Mouse (Mus musculus) kidney, embryonic 16.5 days (tissue): Measurements from ENCODE around the gene Atg4c. TPM values are rescaled to one million over a fixed set of nuclear protein-coding genes. Genes with fewer than 3 reads are reported as not detected.

ENCODE experiments used
- ATAC-seq: fragments of 200-750 bp; cut with Nextera tagmentation; 2 replicates; pipeline ENCODE4 v1.8.0; 2017; ENCODE audit warnings: moderate TSS enrichment; ENCODE audit not compliant: low FRiP score, low TSS enrichment
- H3K27ac ChIP-seq: fragments of 300-500 bp; sonication (generic); 2 replicates; pipeline ENCODE4 v1.5.1; 2014; ENCODE audit warnings: low read length
- H3K27me3 ChIP-seq: fragments of 300-500 bp; sonication (generic); 2 replicates; pipeline ENCODE4 v1.6.1; 2014; ENCODE audit warnings: low read length, control low read depth, mixed read lengths; ENCODE audit not compliant: insufficient read depth
- H3K36me3 ChIP-seq: fragments of 300-500 bp; sonication (generic); 2 replicates; pipeline ENCODE4 v1.6.1; 2014; ENCODE audit warnings: low read length, control low read depth, mixed read lengths; ENCODE audit not compliant: insufficient read depth
- H3K4me1 ChIP-seq: fragments of 300-500 bp; sonication (generic); 2 replicates; pipeline ENCODE4 v1.6.1; 2014; ENCODE audit warnings: low read length, control low read depth, mixed read lengths; ENCODE audit not compliant: insufficient read depth
- H3K4me2 ChIP-seq: fragments of 300-500 bp; sonication (generic); replicated peaks from 2 replicates; pipeline ENCODE4 v1.6.1; 2014; ENCODE audit warnings: low read depth, low read length
- H3K4me3 ChIP-seq: fragments of 300-500 bp; sonication (generic); 2 replicates; pipeline ENCODE4 v1.5.1; 2014; ENCODE audit warnings: mild to moderate bottlenecking, low read length
- H3K9ac ChIP-seq: fragments of 300-500 bp; sonication (generic); replicated peaks from 2 replicates; pipeline ENCODE4 v1.6.1; 2014; ENCODE audit warnings: low read length
- H3K9me3 ChIP-seq: fragments of 300-500 bp; sonication (generic); 2 replicates; pipeline ENCODE4 v1.6.1; 2016; ENCODE audit warnings: low read length, control low read depth
- WGBS: fragments of 180-500 bp; shearing (Covaris S2); extraction: QIAGEN DNeasy Blood & Tissue Kit; methylation state at CpG from one replicate; pipeline ENCODE4 v1.1.7; 2014; 5-methylcytosine and 5-hydroxymethylcytosine counted together
- polyA plus RNA-seq: library from polyadenylated mRNA; unstranded; fragments of >200 nt; fragmentation: Nextera tagmentation; extraction: Ambion mirVana; gene quantifications from 2 replicates; pipeline ENCODE4 v1.2.1, GENCODE M21; 2015

Atg4c gene
- polyA plus RNA-seq, 1 experiment from 2014 or later: 16.3 TPM

DNA sequence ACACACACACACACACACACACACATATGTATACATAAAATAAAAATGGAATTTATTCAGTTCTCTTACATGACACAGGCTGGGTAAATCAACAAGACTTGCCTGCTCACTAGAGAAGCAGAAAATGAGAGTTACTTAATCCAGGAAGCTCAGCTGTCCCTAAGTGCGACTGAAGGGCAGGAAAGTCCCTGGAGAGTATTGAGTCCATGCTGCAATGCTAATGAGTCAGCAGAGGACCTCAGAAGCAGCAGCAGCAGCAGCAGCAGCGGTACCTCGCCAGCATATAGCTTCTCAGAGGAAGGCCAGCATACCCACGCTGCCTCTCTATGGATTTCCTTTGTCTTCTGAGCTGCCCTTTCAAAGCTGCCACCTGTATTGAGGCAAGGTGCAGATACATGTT is 30.2 kb upstream of the Atg4c start:
- no peaks in the 10 kb centered on the region for H3K9me3 ChIP-seq
- no peaks in the 10 kb centered on the region; the same call in 1 of the 2 replicates for H3K27me3 ChIP-seq
- no peak overlapping the region for H3K27ac ChIP-seq
- 32% methylated on average over 4 of the region's 4 CpGs for WGBS
- H3K4me3 ChIP-seq: no peak overlapping the region
- peaks cover 13% of the 10 kb centered on the region for H3K4me1 ChIP-seq
- H3K4me2 ChIP-seq: no peak overlapping the region
- no peak overlapping the region for H3K9ac ChIP-seq
- no peak for ATAC-seq
- H3K36me3 ChIP-seq: no peaks in the 10 kb centered on the region

DNA sequence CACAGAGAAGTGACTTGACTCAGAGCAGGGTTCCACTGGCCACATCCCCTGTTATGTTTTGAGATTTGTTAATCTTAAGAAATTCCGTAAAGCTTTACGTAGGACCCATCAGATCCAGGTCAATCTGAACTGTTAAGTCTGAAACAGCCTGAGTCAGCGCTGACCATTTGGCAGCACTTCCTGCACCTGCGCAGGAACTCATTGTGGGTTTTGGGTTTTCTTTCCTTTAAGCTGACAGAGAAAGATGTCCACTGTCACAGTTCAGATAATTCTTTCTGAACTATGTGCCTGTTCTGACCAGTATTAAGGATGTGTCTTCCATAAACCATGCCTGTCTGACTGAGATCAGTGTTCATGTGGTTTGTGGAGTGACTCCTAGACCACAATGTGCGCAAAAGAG is 24.9 kb upstream of the Atg4c start:
- H3K27ac ChIP-seq: no peak overlapping the region
- H3K36me3 ChIP-seq: no peaks in the 10 kb centered on the region
- 95% methylated on average over 5 of the region's 5 CpGs for WGBS
- no peaks in the 10 kb centered on the region; the same call in 1 of the 2 replicates for H3K27me3 ChIP-seq
- H3K4me3 ChIP-seq: no peak overlapping the region
- H3K4me1 ChIP-seq: no peaks in the 10 kb centered on the region
- H3K4me2 ChIP-seq: no peak overlapping the region
- H3K9ac ChIP-seq: no peak overlapping the region
- no peaks in the 10 kb centered on the region for H3K9me3 ChIP-seq
- ATAC-seq: no peak

DNA sequence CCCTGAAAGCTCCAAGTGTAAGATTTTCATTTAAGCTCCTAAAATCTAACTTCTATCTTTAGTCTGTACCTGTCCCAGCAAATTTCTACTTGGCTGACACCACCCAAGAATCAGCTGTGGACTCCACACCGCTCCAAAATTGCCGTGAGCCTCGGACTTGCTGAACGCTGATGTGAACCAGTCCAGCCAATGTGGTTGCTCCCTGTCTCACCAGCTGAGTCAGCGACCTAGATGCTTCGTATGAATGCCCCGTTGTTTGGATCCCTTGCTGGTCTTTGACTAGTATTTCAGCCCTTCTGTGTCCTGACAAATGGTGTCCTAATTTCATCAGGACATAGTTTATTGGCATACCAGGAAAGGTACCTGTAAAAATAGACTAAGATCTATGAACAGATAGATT is 19.5 kb upstream of the Atg4c start:
- ATAC-seq: no peak

DNA sequence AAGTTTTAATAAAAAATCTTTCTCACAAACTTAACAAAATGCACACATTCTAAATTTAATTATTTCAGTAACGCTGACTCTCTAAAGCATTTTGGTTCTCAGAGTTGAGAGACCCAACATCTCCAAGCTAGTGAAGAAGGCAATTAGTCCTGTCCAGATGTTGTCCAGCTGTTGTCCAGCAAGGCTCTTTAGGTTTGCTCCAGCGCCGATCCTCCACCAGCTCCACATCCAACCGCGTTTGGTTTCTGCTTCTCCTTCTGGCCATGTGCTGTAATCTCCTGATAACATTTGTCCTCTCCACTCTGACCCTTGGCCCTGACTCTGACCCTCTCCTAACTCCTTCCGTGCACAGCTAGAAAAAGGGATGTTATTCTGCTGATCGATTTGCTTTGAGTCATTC is 16.9 kb upstream of the Atg4c start:
- no peaks in the 10 kb centered on the region for H3K4me1 ChIP-seq
- H3K27me3 ChIP-seq: no peaks in the 10 kb centered on the region
- WGBS: 67% methylated on average over 7 of the region's 7 CpGs
- no peak overlapping the region for H3K4me2 ChIP-seq
- no peak overlapping the region for H3K4me3 ChIP-seq
- no peaks in the 10 kb centered on the region for H3K9me3 ChIP-seq
- no peaks in the 10 kb centered on the region for H3K36me3 ChIP-seq
- no peak overlapping the region for H3K9ac ChIP-seq
- no peak for ATAC-seq
- no peak overlapping the region for H3K27ac ChIP-seq

More for the DNA sequence above, 19.5 kb upstream of the Atg4c start:
- Histone ChIP-seq H3K27ac (no peak overlapping the region), H3K9me3 (no peaks in the 10 kb centered on the region), H3K36me3 (no peaks in the 10 kb centered on the region), H3K4me3 (no peak overlapping the region), H3K9ac (no peak overlapping the region), H3K4me1 (no peaks in the 10 kb centered on the region), H3K27me3 (no peaks in the 10 kb centered on the region), H3K4me2 (no peak overlapping the region)
- WGBS: 89% methylated on average over 7 of the region's 7 CpGs

DNA sequence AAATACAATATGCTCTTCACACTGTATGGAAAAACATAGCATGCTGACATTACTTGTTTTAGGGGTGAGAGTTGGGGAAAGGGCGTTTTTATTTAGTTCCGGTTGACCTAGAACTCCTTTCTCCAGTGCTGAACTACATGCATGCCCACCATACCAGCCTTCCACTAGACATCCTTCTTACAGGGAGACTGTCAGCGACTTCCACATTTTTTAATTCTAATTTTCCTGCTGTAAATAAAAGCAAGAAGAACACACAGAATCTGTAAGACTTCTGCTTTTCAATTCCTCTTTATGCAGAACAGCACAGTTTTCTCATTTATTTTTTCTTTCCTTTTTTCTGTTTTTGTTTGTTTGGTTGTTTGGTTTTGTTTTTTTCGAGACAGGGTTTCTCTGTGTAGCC is 16.5 kb upstream of the Atg4c start:
- no peak for ATAC-seq
- H3K36me3 ChIP-seq: no peaks in the 10 kb centered on the region
- H3K9me3 ChIP-seq: no peaks in the 10 kb centered on the region
- H3K4me3 ChIP-seq: no peak overlapping the region
- WGBS: 86% methylated on average over 4 of the region's 4 CpGs
- H3K27ac ChIP-seq: no peak overlapping the region
- H3K27me3 ChIP-seq: no peaks in the 10 kb centered on the region
- no peak overlapping the region for H3K9ac ChIP-seq
- H3K4me1 ChIP-seq: no peaks in the 10 kb centered on the region
- no peak overlapping the region for H3K4me2 ChIP-seq

DNA sequence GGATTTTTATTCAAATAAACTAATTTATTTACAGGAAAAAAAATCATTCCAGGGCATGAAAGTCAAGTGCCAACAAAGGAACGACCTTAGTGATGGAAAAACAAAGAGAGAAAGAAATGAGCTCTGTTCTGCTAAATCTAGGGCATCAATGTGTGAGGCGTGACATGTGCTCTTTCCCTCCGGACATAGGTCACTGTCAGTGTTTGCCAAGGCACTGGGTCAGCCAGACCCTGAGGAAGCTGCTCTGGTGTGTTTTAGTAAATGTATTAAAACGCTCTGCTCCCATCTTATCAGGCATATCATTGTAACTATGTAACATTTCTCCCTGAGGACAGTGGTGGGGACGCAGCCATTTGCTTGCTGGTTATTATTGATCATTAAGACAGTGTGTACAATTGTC is 14.9 kb upstream of the Atg4c start:
- H3K9ac ChIP-seq: no peak overlapping the region
- no peaks in the 10 kb centered on the region for H3K4me1 ChIP-seq
- H3K27me3 ChIP-seq: no peaks in the 10 kb centered on the region
- H3K9me3 ChIP-seq: no peaks in the 10 kb centered on the region
- no peak for ATAC-seq
- 74% methylated on average over 5 of the region's 5 CpGs for WGBS
- no peak overlapping the region for H3K4me2 ChIP-seq
- no peaks in the 10 kb centered on the region for H3K36me3 ChIP-seq
- no peak overlapping the region for H3K4me3 ChIP-seq
- H3K27ac ChIP-seq: no peak overlapping the region

DNA sequence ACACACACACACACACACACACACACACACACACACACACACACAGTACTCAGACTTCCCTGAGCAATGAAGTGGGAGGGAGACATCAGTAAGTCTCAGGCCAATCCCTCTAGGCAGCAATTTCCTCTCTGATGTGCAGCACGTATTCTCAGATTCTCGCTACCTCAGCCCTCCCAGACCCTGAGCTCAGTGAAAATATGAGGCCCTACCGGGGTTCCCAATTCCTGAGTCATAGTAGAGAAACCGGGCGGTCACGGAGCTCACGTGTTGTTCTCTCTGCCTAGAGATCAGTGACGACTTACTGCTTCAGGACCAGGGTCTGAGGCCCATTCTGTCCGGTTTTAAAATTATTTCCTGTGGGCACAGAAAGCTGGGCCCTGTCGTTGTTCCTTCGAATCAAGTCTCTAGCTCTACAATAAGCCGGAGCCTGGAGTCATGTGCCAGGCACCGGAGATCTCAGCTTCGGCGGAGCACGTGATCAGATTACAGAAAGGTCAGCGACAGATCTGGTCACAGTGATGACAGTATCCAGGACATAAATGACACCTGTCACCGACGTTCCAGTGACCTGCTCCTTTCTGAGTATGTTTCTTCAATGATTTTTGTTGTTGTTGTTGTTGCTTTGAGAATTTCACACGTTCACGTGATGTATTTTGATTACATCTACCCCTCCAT is 14.2 kb upstream of the Atg4c start:
- H3K36me3 ChIP-seq: no peaks in the 10 kb centered on the region
- H3K27ac ChIP-seq: no peak overlapping the region
- ATAC-seq: no peak
- no peaks in the 10 kb centered on the region for H3K27me3 ChIP-seq
- H3K9me3 ChIP-seq: no peaks in the 10 kb centered on the region
- WGBS: 41% methylated on average over 21 of the region's 21 CpGs
- no peak overlapping the region for H3K4me3 ChIP-seq
- H3K4me1 ChIP-seq: no peaks in the 10 kb centered on the region
- H3K9ac ChIP-seq: no peak overlapping the region
- H3K4me2 ChIP-seq: 0 out of 2 replicates have a peak overlapping the region, but pooled peaks have one; percentile 21

DNA sequence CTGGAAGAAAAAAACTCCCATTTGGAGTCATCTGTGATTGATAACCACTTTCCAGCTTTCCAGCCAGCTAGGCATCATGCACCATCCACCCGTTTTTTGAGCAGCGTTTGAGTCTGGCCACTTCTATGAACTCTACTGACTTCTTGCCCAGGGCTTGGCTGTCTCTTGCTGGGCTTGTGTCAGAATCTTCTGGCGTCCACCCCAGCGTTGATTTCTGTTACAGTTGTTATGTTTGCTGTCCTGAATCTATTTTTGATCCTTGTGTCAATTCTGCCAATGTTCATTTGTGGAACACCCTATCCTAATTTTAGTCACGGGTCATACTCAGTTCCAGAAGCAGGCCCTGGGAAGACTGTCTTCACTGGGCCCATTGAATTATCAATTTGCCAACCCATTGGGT is 12.8 kb upstream of the Atg4c start:
- no peak overlapping the region for H3K27ac ChIP-seq
- no peak overlapping the region for H3K4me2 ChIP-seq
- H3K9me3 ChIP-seq: no peaks in the 10 kb centered on the region
- no peaks in the 10 kb centered on the region for H3K4me1 ChIP-seq
- no peaks in the 10 kb centered on the region for H3K36me3 ChIP-seq
- H3K4me3 ChIP-seq: no peak overlapping the region
- no peak for ATAC-seq
- H3K9ac ChIP-seq: no peak overlapping the region
- H3K27me3 ChIP-seq: no peaks in the 10 kb centered on the region
- 74% methylated on average over 5 of the region's 5 CpGs for WGBS

DNA sequence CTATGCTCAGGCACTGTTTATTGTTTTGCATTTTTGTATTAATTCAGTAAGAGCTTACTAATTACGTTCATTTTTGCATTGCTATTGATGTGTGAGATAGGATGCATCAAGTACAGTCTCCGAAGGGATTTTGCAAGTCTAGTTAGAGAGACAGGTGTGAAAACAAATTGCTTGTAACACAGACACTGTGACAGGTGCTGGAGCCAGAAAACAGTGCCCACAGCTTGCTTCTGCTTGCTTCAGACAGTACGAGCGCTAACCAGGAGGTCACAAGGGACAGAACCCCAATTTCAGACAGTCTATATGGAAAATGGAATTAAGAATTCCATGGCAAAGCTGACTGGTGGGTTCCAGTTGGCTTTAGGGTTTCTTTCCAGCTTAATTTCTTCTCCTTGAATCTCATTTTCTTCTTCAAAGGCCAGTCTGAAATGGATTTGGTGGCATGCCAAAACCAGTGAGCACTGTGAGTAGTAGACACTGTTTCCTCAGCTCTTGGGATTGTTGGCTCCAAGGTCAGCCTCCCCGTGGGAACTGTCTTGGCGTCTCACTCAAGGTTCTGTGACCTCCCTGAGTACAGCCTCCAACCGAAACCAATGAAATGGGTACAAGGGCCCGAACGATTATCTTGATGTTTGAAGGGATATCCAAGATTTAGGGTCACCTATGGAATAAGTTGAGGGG is 11.9 kb upstream of the Atg4c start:
- Histone ChIP-seq H3K4me3 (no peak overlapping the region), H3K4me2 (no peak overlapping the region), H3K27ac (no peak overlapping the region), H3K9ac (no peak overlapping the region), H3K36me3 (no peaks in the 10 kb centered on the region), H3K4me1 (no peaks in the 10 kb centered on the region), H3K9me3 (no peaks in the 10 kb centered on the region), H3K27me3 (no peaks in the 10 kb centered on the region)
- WGBS: 67% methylated on average over 9 of the region's 9 CpGs
- no peak for ATAC-seq

DNA sequence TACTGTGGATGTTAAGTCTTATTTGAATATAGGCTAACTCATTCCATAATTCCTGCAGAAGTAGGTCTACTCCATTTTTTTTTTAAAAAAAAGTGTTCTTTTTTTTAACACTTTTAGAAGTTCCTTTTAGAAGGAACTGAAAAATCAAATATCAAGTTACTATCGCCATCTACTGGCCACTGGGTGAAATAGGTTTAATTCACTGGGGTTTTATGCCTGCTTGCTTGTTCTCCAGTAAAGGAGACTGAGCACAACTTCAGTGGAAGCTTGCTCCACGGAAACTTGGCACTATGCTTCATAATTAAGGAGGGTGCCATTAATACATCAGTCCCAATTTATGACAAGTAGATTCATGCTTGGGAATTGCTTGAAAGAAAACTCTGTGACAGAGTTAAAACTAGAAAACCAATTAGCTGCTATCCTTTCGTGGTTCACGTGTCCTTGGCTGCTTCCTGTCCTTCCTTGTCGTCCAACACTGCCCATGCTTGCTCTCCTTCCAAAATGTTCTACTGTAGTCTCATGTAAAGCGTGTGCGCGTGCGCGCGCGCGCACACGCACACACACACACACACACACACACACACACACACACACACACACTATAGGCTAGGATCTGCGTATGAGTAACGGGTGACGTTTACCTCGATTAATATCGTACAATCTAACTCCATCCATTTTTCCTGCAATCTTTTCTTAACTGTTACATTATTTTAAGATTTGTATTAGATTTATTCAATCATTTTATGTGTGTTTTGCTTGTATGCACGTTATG is 10.9 kb upstream of the Atg4c start:
- no peak for ATAC-seq
- no peak overlapping the region for H3K9ac ChIP-seq
- no peaks in the 10 kb centered on the region for H3K36me3 ChIP-seq
- H3K27me3 ChIP-seq: no peaks in the 10 kb centered on the region
- H3K9me3 ChIP-seq: no peaks in the 10 kb centered on the region
- 78% methylated on average over 20 of the region's 20 CpGs for WGBS
- no peaks in the 10 kb centered on the region for H3K4me1 ChIP-seq
- no peak overlapping the region for H3K4me3 ChIP-seq
- H3K4me2 ChIP-seq: no peak overlapping the region
- no peak overlapping the region for H3K27ac ChIP-seq
